Mouse (Mus musculus) cerebellum, adult 2 months (tissue): ENCODE measurements around the gene Smco2.

Source experiments
- CTCF ChIP-seq: fragments of 200-500 bp; IDR thresholded peaks from 2 replicates; pipeline ENCODE4 v1.5.1; 2011; ENCODE audit warnings: low read depth, mild to moderate bottlenecking, control low read depth, low read length, moderate library complexity, borderline replicate concordance; ENCODE audit not compliant: insufficient read depth
- POLR2A ChIP-seq: fragments of 200-500 bp; IDR thresholded peaks from 2 replicates; pipeline ENCODE4 v1.6.1; 2011; ENCODE audit warnings: low read length, control low read depth, borderline replicate concordance; ENCODE audit not compliant: insufficient read depth

DNA sequence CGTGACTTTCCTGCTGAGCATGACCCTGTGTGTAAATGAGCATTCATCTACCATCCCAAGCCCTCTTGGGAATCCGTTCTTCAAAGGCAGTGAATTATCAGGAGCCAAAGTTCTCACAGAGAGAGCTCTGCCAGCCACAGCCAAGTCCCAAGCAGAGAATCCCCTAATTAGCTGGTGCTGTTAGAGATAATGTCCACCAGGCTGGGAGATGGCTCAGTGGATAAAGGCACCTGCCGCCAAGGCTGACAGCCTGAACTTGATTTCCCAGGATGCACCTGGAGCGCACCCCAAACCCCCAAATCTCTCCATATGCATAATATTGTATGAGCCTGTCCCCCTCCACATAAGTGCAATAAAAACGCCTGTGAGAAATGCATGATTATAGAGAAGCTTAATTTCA lies 4.6 kb upstream of the Smco2 start:
- TF ChIP-seq POLR2A: no peak
- no peak for TF ChIP-seq CTCF
